Mouse (Mus musculus) G1E (cell line): Measurements from ENCODE around the gene Thsd4.

Experiments
- CTCF ChIP-seq: IDR thresholded peaks from 2 replicates; pipeline ENCODE4 v1.5.1; 2012; ENCODE audit warnings: low read depth, low read length, inconsistent platforms, mixed read lengths
- GATA1 ChIP-seq: IDR thresholded peaks from 2 replicates; pipeline ENCODE4 v1.6.1; 2012; ENCODE audit warnings: borderline replicate concordance, low read length, inconsistent platforms, mixed read lengths
- POLR2AphosphoS5 ChIP-seq: IDR thresholded peaks from 2 replicates; pipeline ENCODE4 v1.6.1; 2012; ENCODE audit warnings: low read depth, low read length, inconsistent platforms; ENCODE audit not compliant: insufficient replicate concordance
- TAL1 ChIP-seq: conservative IDR thresholded peaks from 2 replicates; pipeline ENCODE4 v1.6.1; 2012; ENCODE audit warnings: low read depth, low read length, inconsistent platforms, mixed read lengths

DNA sequence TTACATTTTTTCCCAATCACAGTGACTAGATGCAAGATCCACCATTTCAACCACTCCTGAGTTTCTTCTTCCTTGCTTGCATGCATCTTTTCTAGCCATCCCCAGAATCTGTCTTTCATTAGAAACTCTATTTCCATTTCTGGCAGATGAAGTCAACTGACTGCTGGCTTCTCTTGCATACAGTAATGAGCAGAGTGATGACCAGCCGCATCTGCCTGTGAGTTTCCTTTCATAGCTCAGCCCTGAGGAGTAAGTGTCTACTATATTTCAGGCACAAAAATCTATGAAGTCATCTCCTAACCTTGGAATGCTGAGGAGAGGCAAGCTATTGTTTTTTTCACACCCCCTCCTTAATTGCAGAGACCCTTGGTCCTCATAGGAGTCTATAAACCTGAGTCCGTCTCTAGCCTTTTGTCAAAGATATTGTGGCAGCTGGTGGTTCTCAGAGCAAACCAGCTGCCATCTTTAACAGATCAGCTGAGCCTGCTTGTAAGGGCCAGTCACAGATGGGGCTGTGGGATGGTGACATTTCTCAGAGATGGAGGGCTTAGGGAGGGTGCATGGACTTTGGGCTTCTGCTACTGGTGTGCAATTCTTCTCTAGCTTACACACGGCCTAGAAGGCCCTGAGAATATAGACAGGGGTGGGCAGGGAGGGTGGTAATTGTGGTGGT, 535.8 kb downstream of the Thsd4 start:
- TF ChIP-seq CTCF = no peak
- no peak for TF ChIP-seq GATA1
- TF ChIP-seq POLR2AphosphoS5 = no peak
- TF ChIP-seq TAL1 = no peak
